Mouse (Mus musculus): ENCODE measurements around the gene Prdm2.

DNA sequence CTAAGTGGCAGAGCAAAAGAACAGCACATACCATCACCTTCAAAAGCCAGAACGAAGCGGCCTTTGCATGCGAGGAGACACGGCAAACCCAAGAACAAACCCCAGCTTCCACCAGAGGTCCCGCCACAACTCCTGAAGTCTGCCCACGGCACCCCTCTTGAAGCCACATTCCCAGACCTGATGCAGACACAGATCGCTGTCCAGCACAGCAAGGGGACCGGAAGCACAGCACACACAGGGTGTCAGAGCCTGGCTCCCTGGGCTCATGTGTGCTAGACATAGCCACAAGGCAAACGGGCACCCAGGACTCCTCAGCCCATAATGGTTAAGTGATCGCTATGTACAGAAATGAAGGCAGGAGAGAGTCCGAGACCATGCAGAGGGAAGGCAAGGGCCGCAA is 96.9 kb downstream of the Prdm2 start:
- TF ChIP-seq CTCF (IDR thresholded peaks at IDR 0.05; ENCODE audit: low read depth, low read length) (no peak), POLR2A (IDR thresholded peaks at IDR 0.05; ENCODE audit: borderline replicate concordance, low read depth, low read length) (no peak)
